Mouse (Mus musculus) left cerebral cortex, adult 2 months (tissue): ENCODE measurements around the gene Pald1. TPM values are rescaled to one million over a fixed set of nuclear protein-coding genes. Genes with fewer than 3 reads are reported as not detected.

Experiments used
- DNase-seq, 2 experiments: peaks; one replicate each; pipeline ENCODE4 v3.0.0; 2021 to 2022; ENCODE audit warnings: low spot score in 2 of 2, mixed read lengths in 1 of 2; ENCODE audit errors: extremely low spot score in 1 of 2
- H3K27ac ChIP-seq: fragments of 200-600 bp; 2 replicates; pipeline ENCODE4 v1.8.1; 2022
- H3K4me3 ChIP-seq: fragments of 200-600 bp; 2 replicates; pipeline ENCODE4 v1.8.1; 2022
- CTCF ChIP-seq: fragments of 200-600 bp; IDR thresholded peaks from 2 replicates; pipeline ENCODE4 v1.8.1; 2022; ENCODE audit warnings: antibody characterized with exemption, mild to moderate bottlenecking, moderate library complexity
- intact Hi-C: fragments of 180-260 bp; cut with DNase I; formaldehyde crosslinking; loops from one replicate; pipeline ENCODE4 v1.15.1; 2025
- total RNA-seq, 2 experiments: library from RNA; stranded (reverse); gene quantifications; 2 replicates each; pipeline ENCODE4 v1.2.3; 2021

Pald1 gene
- total RNA-seq, 2 experiments from 2014 or later: 8.1 to 8.3 TPM

DNA sequence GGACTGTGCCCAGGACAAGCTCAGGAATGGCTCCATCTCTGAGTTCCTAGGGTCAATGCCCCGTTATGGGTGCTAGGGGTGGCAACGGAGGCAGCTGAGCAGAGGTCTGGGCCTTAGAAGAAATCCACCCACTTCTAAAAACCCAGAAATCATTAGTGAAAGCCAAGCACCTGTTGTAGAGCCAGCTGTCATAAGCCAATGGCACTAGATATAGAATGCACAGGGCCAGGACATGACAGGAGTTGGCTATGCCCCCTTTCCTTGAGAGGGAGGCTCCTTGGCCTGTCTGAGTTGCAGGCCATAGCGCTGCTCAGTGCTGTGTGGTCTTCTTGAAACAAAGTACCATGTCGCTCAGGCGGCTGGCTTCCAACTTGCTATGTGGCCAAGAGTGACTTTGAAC, 17.1 kb upstream of the Pald1 start:
- intact Hi-C loops: no loop called here
- no peak overlapping the region for H3K27ac ChIP-seq
- no peak for TF ChIP-seq CTCF
- H3K4me3 ChIP-seq: no peak overlapping the region
- no peak for DNase-seq

GRCm38 (mm10) chr10:61399156-61399734, 15.9 kb upstream of the Pald1 start:
- H3K27ac ChIP-seq: no peak overlapping the region
- DNase-seq: peak; percentile 56 to 62
- intact Hi-C loops: loop anchor here (1.0 to 5.0 kb wide), 2 partner anchors 58 to 197 kb away; no protein-coding TSS in a partner anchor

DNA sequence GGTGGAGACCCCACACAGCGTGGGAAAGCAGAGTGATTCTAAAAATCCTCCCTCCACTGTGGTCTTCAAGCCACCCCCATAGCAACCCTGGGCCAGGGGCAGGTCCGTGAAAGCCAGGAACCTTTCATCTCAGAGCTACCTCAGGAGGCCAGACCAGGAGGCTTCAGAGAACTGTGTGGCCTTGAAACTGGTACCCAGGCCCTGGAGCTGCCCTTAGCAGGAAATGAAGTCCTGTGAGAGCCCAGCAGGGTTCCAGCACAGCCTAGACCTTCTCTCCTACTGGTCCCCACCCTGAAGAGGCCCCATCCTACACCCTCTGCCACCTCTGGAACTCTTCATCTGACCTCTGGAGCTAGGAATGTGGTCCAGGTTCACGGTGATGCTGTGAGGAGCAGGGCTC, 14.8 kb upstream of the Pald1 start:
- Histone ChIP-seq H3K27ac (no peak overlapping the region), H3K4me3 (no peak overlapping the region)
- intact Hi-C loops: loop anchor here (5.0 kb wide), 1 partner anchor 196 kb away; no protein-coding TSS in a partner anchor
- no peak for TF ChIP-seq CTCF
- DNase-seq: no peak

More at GRCm38 (mm10) chr10:61399156-61399734, 15.9 kb upstream of the Pald1 start:
- no peak overlapping the region for H3K4me3 ChIP-seq
- peak; percentile 84 for TF ChIP-seq CTCF

DNA sequence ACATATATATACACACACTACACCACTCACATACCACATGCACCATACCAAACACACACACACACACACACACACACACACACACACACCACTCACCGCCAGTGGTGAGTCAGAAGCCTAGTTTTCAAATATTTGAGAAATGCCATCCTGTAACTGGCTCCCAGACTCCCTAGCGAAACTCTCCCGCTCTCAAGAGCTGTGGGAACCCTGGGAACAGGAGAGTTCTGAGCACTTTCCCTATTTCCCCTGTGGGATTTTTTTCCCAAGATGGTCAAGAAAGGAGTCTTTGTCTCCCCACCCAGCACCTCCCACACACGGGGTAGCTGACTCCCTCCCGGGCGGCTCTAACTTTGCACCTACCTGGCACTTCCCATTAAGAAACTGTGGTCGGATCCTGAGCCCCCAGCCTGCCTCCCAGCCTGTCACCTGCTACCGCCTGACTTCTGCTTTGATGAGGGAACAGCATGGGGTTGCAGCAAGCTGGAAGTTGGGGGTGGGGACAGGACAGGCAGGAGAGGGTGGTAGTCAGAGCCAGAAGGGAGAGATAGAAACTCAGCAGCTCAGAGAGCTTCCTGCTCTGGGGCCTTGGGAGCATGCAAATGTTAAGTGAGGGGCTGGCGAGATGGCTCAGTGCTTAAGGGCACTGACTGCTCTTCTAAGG, 11.3 kb upstream of the Pald1 start:
- no peak for TF ChIP-seq CTCF
- H3K27ac ChIP-seq: no peak overlapping the region
- intact Hi-C loops: loop anchor here (5.0 kb wide), 1 partner anchor 192 kb away; no protein-coding TSS in a partner anchor
- no peak overlapping the region for H3K4me3 ChIP-seq
- no peak for DNase-seq

- TF ChIP-seq CTCF: no peak
- intact Hi-C loops: no loop called here
- DNase-seq: no peak
- Histone ChIP-seq H3K27ac (no peak overlapping the region), H3K4me3 (no peak overlapping the region)
Measured at GRCm38 (mm10) chr10:61392584-61392983, 9.3 kb upstream of the Pald1 start.

DNA sequence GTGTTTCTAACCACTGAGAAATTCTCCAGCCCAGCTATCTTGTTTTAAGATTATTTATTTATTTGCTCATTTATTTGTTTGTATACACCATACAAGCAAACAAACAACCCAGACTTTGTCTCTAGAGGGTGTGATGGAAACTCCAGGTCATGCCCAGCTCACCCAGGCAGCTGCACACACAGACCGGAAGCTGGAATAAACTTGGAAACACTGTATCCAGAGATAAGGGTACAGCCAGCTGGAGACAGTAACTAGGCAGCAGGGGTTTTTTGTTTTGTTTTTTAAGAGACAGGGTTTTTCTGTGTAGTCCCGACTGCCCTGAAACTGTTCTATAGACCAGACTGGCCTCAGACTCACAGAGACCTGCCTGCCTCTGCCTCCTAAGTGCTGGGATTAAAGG, 6.8 kb upstream of the Pald1 start:
- no peak overlapping the region for H3K4me3 ChIP-seq
- TF ChIP-seq CTCF: no peak
- DNase-seq: no peak
- intact Hi-C loops: no loop called here
- no peak overlapping the region for H3K27ac ChIP-seq

- no peak for DNase-seq
- TF ChIP-seq CTCF: no peak
- Histone ChIP-seq H3K4me3 (no peak overlapping the region), H3K27ac (no peak overlapping the region)
- intact Hi-C loops: no loop called here
Measured at GRCm38 (mm10) chr10:61389020-61389419, 5.7 kb upstream of the Pald1 start.

DNA sequence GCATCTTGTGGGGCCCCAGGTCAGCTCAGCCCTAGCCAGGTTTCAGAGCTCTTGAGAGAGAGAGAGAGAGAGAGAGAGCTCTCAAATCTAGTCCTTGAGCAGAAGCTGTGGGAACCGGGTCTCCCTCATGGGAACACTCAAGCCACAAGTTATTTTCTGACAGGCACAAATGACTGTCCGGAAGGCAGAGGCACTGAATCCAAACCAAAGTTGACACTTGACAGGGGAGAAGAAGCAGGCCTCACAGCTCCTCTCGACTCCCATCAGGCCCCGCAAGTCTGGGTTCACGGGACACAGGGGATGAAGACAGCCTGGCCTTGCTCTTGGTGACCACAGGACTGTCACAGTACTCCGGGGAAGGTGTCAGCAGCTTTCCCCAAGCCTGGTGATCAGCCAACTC, 3.0 kb upstream of the Pald1 start:
- H3K27ac ChIP-seq: no peak overlapping the region
- no peak for TF ChIP-seq CTCF
- DNase-seq: no peak
- intact Hi-C loops: no loop called here
- H3K4me3 ChIP-seq: no peak overlapping the region

GRCm38 (mm10) chr10:61385174-61385573, 1.8 kb upstream of the Pald1 start:
- TF ChIP-seq CTCF: no peak
- intact Hi-C loops: no loop called here
- no peak overlapping the region for H3K27ac ChIP-seq
- no peak overlapping the region for H3K4me3 ChIP-seq
- no peak for DNase-seq

DNA sequence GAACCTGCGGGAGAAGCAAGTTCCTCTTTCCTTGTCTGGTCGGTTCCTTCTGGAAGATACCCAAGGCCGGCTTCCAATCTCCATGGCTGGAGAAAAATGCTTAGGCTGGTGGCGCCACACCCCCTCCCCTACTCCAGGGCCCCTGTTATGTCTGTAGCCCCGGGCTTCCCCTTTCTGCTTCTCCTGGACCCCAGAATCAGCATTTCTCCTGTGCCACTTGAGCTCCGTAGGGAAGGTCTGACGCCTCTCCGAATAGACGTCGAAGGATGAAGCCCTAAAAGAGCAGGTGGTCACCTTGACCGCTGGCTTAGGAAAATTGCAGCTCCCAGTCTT, 351 bp upstream of the Pald1 start:
- peak overlapping the region; percentile 61 for H3K4me3 ChIP-seq
- TF ChIP-seq CTCF: no peak
- DNase-seq: peak in 1 of 2 experiments; percentile 22
- peak overlapping the region; percentile 78 for H3K27ac ChIP-seq
- intact Hi-C loops: no loop called here

- DNase-seq: no peak
- TF ChIP-seq CTCF: no peak
- H3K27ac ChIP-seq: peak overlapping the region; percentile 78
- peak overlapping the region; percentile 61 for H3K4me3 ChIP-seq
- intact Hi-C loops: no loop called here
Measured at GRCm38 (mm10) chr10:61382281-61382731, 1.0 kb downstream of the Pald1 start.

DNA sequence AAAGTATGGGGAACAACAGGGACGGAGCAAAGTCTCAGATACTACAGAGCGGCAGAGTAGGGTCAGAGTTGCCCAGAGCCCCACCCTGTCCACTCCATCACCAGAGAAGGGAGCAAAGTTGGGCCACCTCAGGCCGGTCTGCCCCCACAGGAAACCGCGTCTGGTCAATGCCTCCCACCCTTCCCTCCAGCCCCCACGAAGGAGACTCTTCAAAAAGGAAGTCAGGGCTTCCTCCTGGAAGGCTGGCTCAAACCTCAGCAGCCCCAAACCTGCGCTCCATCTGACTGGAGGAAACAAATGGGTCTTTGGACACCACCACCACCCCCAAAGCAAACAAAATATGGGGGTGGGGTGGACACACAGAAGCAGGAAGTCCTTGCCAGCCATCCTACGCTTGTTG, 1.5 kb downstream of the Pald1 start:
- DNase-seq: no peak
- peak overlapping the region; percentile 61; the same call in 1 of the 2 replicates for H3K4me3 ChIP-seq
- TF ChIP-seq CTCF: no peak
- intact Hi-C loops: no loop called here
- H3K27ac ChIP-seq: no peak overlapping the region; the same call in 1 of the 2 replicates

- DNase-seq: no peak
- peak overlapping the region; percentile 30 for H3K27ac ChIP-seq
- intact Hi-C loops: no loop called here
- no peak overlapping the region for H3K4me3 ChIP-seq
- no peak for TF ChIP-seq CTCF
Measured at GRCm38 (mm10) chr10:61380186-61380585, 3.1 kb downstream of the Pald1 start.
